Mouse (Mus musculus) limb, embryonic 14.5 days (tissue): ENCODE results near the gene Rorc. TPM values are rescaled to one million over a fixed set of nuclear protein-coding genes. Genes with fewer than 3 reads are reported as not detected.

Experiments used
- ATAC-seq: fragments of 200-750 bp; cut with Nextera tagmentation; 2 replicates; pipeline ENCODE4 v1.8.0; 2017; ENCODE audit warnings: low read depth, moderate number of reproducible peaks, moderate TSS enrichment; ENCODE audit not compliant: low FRiP score
- DNase-seq: peaks from one replicate; pipeline ENCODE4 v3.0.0-alpha.2; 2015; ENCODE audit warnings: low spot score
- H3K27ac ChIP-seq: fragments of 300-500 bp; sonication (generic); replicated peaks from 2 replicates; pipeline ENCODE4 v1.5.1; 2014; ENCODE audit warnings: low read depth, mild to moderate bottlenecking, low read length, moderate library complexity, mixed read lengths
- H3K27me3 ChIP-seq: fragments of 300-500 bp; sonication (generic); 2 replicates; pipeline ENCODE4 v1.6.1; 2014; ENCODE audit warnings: low read length, mixed read lengths; ENCODE audit not compliant: control insufficient read depth, insufficient read depth
- H3K36me3 ChIP-seq: fragments of 300-500 bp; sonication (generic); 2 replicates; pipeline ENCODE4 v1.6.1; 2014; ENCODE audit warnings: mild to moderate bottlenecking, low read length, moderate library complexity, mixed read lengths; ENCODE audit not compliant: control insufficient read depth, insufficient read depth
- H3K4me1 ChIP-seq: fragments of 300-500 bp; sonication (generic); 2 replicates; pipeline ENCODE4 v1.6.1; 2014; ENCODE audit warnings: antibody characterized with exemption, low read length, mixed read lengths; ENCODE audit not compliant: control insufficient read depth, insufficient read depth
- H3K4me2 ChIP-seq: fragments of 300-500 bp; sonication (generic); replicated peaks from 2 replicates; pipeline ENCODE4 v1.6.1; 2014; ENCODE audit warnings: low read depth, mild to moderate bottlenecking, low read length, moderate library complexity; ENCODE audit not compliant: severe bottlenecking
- H3K4me3 ChIP-seq: fragments of 300-500 bp; sonication (generic); replicated peaks from 2 replicates; pipeline ENCODE4 v1.5.1; 2014; ENCODE audit warnings: low read length
- H3K9ac ChIP-seq: fragments of 300-500 bp; sonication (generic); 2 replicates; pipeline ENCODE4 v1.6.1; 2014; ENCODE audit warnings: mild to moderate bottlenecking, low read depth, low read length, moderate library complexity; ENCODE audit not compliant: severe bottlenecking
- H3K9me3 ChIP-seq: fragments of 300-500 bp; sonication (generic); 2 replicates; pipeline ENCODE4 v1.6.1; 2016; ENCODE audit warnings: low read length; ENCODE audit not compliant: control insufficient read depth
- POLR2A ChIP-seq: fragments of 200-500 bp; IDR thresholded peaks from 2 replicates; pipeline ENCODE4 v1.8.0; 2012; ENCODE audit warnings: inconsistent platforms, mild to moderate bottlenecking, moderate library complexity, borderline replicate concordance; ENCODE audit not compliant: insufficient read depth, insufficient read length; ENCODE audit errors: extremely low read depth
- WGBS: fragments of 180-500 bp; shearing (Covaris S2); extraction: QIAGEN DNeasy Blood & Tissue Kit; methylation state at CpG from one replicate; pipeline ENCODE4 v1.1.7; 2014; 5-methylcytosine and 5-hydroxymethylcytosine counted together
- polyA plus RNA-seq, 2 experiments: library from polyadenylated mRNA; depleted of rRNA in 1 of 2; stranded (reverse) in 1 of 2; unstranded in 1 of 2; fragments of >200 nt; fragmentation: Nextera tagmentation in 1 of 2; extraction: Ambion mirVana in 1 of 2; gene quantifications; 2 replicates each; pipeline versions ENCODE4 v1.2.1 to v1.2.3; 2012 to 2014

Rorc gene
- polyA plus RNA-seq, 2 experiments: 2.3 TPM

DNA sequence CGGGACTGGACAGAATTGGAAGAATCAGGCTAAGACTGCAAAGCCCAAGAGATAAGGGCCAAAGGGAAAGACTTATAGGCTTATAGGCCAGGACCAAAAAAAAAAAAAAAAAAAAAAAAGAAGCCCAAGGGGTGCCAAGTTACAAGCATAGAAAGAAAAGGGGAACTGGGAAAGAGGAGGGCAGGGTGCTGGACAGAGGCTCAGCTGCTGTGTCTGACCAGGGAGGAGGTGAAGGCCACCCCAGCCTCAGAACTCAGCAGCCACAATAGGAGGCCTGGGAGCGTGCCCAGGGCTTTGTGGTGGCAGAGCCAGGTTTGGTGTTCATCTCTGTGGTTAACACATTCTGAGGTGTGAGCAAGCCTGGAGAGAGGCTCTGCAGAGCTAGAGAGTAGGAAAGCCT lies 2.6 kb downstream of the Rorc start:
- no peak for TF ChIP-seq POLR2A
- Histone ChIP-seq H3K27ac (no peak overlapping the region), H3K4me1 (peaks cover 34% of the 10 kb centered on the region), H3K4me2 (no peak overlapping the region), H3K9ac (no peak overlapping the region), H3K4me3 (no peak overlapping the region), H3K36me3 (no peaks in the 10 kb centered on the region), H3K9me3 (no peaks in the 10 kb centered on the region), H3K27me3 (no peaks in the 10 kb centered on the region)
- no peak for DNase-seq
- no peak for ATAC-seq
- 66% methylated on average over 2 of the region's 2 CpGs for WGBS

DNA sequence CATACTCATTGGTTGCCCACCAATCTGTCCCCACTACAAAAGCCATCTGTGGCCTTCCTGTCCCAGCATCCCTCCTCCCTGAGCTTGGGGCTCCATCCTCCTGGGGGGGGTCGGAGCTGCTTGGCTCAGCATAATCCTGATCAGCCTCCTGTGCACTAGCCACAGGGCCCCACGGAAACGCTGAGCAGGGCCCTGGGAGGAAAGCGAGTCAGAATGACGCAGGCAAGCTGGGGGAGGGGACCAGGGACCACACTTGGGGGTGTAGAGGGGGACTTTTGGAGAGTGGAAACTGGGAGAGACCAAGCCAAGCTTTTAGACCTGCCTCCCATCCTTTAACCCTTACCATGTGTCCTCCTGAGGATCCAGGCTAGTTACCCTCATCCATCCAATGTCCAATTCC lies 3.3 kb downstream of the Rorc start:
- DNase-seq: no peak
- Histone ChIP-seq H3K36me3 (no peaks in the 10 kb centered on the region), H3K4me3 (no peak overlapping the region), H3K27ac (no peak overlapping the region), H3K4me1 (peaks cover 34% of the 10 kb centered on the region), H3K9me3 (no peaks in the 10 kb centered on the region), H3K9ac (no peak overlapping the region), H3K27me3 (no peaks in the 10 kb centered on the region), H3K4me2 (no peak overlapping the region)
- no peak for TF ChIP-seq POLR2A
- 48% methylated on average over 5 of the region's 5 CpGs for WGBS
- ATAC-seq: no peak

DNA sequence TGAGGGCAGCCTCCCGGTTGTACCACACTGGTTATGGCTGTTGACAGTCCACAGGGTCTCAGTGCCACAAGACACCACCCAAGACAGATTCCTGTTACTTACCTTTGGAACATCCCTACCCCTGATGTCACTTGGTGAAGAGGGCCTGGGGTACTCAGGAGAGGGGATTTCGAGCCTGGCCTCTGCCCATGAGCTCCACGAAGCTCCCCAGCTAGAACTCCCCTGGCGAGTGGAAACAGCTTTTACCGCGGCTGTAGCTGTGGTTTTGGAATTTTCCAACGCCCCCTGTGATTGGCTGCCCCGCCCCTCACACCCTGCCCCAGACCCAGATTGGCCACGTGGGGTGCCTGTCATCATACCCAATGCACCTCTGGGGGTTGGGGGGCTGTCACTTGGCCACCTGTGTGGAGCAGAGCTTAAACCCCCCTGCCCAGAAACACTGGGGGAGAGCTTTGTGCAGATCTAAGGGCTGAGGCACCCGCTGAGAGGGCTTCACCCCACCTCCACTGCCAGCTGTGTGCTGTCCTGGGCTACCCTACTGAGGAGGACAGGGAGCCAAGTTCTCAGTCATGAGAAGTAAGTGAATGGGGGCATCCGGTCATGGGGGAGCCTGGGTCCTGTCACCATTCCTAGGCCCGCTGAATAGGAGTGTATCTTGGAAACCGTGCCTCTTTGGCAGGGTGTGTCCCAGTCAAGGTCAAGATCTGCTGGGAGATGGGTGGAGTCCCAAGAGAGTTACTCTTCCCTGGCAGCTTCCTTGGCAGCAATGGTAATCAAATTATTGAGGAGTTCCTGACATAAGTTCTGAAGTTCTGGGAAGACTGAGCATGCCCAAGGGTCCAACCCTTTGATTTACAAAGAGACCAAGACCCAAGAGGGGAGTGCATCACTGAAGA lies 4.7 kb downstream of the Rorc start:
- no peaks in the 10 kb centered on the region for H3K9me3 ChIP-seq
- DNase-seq (no peak), ATAC-seq (no peak; the same call in 1 of the 2 replicates)
- peaks cover 25% of the 10 kb centered on the region for H3K4me1 ChIP-seq
- WGBS: 13% methylated on average over 13 of the region's 13 CpGs
- no peaks in the 10 kb centered on the region for H3K27me3 ChIP-seq
- no peak overlapping the region for H3K4me3 ChIP-seq
- no peak for TF ChIP-seq POLR2A
- no peak overlapping the region for H3K9ac ChIP-seq
- no peak overlapping the region for H3K4me2 ChIP-seq
- no peaks in the 10 kb centered on the region for H3K36me3 ChIP-seq
- H3K27ac ChIP-seq: no peak overlapping the region

DNA sequence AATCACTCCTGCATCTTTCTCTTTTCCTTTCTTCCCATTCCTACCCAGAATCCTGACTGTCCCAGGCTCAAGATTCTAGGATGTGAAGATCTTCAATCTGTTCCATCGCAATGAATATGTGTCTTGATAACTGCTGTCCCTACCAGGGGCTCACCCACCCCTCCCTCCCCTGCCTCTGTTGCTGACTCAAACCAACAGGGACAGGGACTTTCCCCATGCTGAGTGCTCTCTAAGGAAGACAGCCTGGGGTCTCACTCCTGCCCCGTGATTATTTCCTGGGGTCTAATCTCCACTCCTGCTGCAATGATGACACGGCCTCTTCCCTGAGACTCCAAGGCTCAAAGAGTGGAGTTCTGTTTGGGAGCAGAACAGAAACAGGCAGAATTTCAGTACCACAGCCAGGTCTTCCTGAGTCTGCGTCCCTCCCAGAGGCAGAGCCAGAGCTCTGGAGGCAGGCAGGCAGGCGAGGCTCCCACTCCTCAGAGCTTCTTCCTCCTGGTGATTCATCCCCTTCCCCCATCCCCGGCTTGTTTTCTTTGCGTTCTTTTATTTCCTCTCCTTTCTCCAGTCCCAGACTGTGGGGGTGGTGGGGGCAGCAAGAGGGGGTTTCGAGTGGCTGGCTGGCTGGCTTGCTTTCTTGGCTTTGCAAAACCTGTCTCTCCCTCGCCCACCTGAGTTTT lies 7.4 kb downstream of the Rorc start:
- Histone ChIP-seq H3K4me3 (no peak overlapping the region), H3K4me1 (peaks cover 8% of the 10 kb centered on the region; the same call in 1 of the 2 replicates), H3K4me2 (no peak overlapping the region), H3K27ac (no peak overlapping the region), H3K9ac (no peak overlapping the region), H3K9me3 (no peaks in the 10 kb centered on the region), H3K36me3 (no peaks in the 10 kb centered on the region), H3K27me3 (no peaks in the 10 kb centered on the region)
- 30% methylated on average over 9 of the region's 9 CpGs for WGBS
- ATAC-seq (no peak), DNase-seq (no peak)
- TF ChIP-seq POLR2A: no peak

DNA sequence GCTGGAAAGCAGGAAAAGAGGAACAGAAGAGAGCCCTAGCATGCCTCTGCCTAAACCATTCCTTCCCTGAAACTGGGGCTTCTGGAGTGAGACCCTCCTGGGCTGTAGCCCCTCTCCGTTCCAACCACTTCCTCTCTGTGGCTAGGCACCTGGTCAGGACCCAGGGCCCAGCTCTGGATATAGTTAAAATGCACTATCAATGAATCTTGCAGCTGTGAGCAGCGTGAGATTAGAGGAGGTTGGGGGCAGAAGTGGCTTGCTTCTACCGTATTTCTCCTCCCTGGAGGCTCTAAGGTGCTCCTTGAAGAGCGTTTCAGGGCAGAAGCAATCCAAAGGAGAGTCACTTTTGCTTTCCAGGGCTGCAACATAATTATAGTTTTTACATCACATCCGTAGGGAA lies 9.7 kb downstream of the Rorc start:
- ATAC-seq: no peak
- no peaks in the 10 kb centered on the region for H3K27me3 ChIP-seq
- H3K27ac ChIP-seq: no peak overlapping the region
- 51% methylated on average over 5 of the region's 5 CpGs for WGBS
- H3K9me3 ChIP-seq: no peaks in the 10 kb centered on the region
- H3K9ac ChIP-seq: no peak overlapping the region
- H3K4me2 ChIP-seq: no peak overlapping the region
- no peak overlapping the region for H3K4me3 ChIP-seq
- H3K4me1 ChIP-seq: peaks cover 2% of the 10 kb centered on the region; the same call in 1 of the 2 replicates
- DNase-seq: no peak
- TF ChIP-seq POLR2A: no peak
- H3K36me3 ChIP-seq: no peaks in the 10 kb centered on the region
